Mouse (Mus musculus): Measurements from ENCODE around the gene Ribc2.

Ribc2 gene

DNA sequence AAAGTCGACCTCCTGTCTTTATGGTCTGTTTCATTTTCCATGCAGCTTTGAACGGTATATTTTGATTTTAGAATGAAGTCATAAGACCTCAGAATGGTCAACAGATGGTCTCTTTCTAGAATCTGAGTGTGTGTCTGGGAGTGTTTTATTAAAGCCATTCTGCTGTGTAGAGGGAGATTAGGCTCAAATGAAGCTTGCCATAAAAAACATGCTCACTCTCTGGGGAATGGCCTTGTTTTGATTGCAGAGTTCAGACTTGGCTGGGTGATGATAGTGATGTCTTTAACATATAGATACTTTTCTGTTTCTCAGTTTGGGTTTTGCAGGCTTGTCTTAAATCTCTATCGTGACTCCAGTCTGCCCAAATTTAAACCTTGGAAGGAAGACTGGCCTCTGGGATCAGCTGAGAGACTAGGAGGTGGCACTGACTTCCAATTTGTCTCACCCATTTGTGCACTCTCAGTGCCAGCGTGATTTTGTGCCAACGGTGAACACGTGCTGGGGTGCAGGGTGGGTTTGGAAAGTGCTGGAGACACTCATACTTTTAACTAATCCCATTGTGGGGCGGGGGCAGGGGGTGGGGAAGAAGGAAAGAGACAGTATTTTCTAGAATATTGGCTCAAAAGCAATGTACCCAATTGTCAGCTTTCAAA is 47.8 kb downstream of the Ribc2 start:
- no peak for DNase-seq (ENCODE audit: low read depth, low spot score)

DNA sequence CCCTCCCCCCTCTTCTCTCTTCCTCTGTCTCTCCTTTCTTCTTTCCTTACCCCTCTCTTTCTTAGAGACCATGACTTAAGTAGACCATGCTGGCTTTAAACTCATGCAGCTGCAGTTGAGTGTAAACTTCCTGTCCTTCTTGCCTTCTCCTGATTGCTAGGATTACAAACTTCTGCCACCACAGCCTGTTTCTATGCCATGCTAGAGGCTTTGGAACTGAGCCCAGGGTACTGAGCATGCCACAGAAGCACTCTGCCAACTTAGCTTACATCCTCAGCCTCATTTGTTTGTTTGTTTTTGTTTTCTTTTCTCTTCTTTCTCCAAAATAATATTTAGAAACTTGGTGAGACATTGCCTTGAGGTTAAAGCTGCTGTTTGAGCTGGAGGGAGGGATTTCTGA is 48.5 kb downstream of the Ribc2 start:
- DNase-seq (ENCODE audit: low read depth, low spot score): no peak

DNA sequence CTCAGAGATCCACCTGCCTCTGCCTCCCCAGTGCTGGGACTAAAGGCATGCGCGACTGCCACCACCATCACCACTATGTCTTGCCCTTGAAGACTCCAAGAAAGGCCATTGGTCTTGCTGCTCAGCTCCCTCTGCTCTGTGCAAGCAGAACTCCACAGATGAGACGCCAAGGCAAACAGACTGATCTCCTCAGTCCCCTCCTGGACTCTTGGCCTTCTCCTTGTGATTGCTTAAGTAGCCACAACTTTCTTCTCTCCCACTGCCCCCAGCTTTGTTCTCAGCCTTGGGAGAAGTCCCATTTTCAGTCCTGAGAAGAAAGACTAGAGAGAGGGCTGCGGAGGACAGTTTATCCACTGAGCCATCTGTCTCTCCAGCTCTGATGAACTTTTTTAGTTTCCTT is 50.2 kb downstream of the Ribc2 start:
- DNase-seq (ENCODE audit: low read depth, low spot score): no peak

DNA sequence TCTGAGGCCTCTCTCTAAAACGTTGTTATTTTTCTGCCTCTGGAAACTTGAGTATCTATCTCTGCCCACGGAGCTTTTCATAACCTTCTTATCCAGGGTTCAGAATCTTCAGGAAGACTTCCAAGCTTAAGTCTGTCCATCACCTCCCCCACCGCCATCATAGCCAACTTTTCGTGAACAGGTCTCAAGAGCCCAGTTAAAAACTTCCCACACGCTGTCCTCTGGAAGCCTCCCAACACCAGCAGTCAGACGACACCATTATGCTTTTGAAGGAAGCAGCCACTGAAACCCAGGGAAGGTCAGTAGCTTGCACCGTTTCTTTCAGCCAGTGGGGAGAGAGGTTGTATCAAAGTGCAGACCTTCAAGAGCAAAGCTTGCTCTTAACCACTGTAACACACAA is 55.0 kb downstream of the Ribc2 start:
- DNase-seq (ENCODE audit: low read depth, low spot score): no peak

- DNase-seq (ENCODE audit: low read depth, low spot score): no peak
Observed at GRCm38 (mm10) chr15:85188167-85188778, 56.4 kb downstream of the Ribc2 start.
